Mouse (Mus musculus) kidney, postnatal 4 days (tissue): Measurements from ENCODE around the gene Tarsl2.

Experiments
- DNase-seq, 2 experiments: peaks; one replicate each; pipeline ENCODE4 v3.0.0; 2021; ENCODE audit warnings: mixed read lengths in 2 of 2

The Tarsl2 gene

GRCm38 (mm10) chr7:65657490-65658120 lies 12.9 kb downstream of the Tarsl2 start:
- no peak for DNase-seq

GRCm38 (mm10) chr7:65663225-65663790 lies 18.6 kb downstream of the Tarsl2 start:
- DNase-seq: no peak

DNA sequence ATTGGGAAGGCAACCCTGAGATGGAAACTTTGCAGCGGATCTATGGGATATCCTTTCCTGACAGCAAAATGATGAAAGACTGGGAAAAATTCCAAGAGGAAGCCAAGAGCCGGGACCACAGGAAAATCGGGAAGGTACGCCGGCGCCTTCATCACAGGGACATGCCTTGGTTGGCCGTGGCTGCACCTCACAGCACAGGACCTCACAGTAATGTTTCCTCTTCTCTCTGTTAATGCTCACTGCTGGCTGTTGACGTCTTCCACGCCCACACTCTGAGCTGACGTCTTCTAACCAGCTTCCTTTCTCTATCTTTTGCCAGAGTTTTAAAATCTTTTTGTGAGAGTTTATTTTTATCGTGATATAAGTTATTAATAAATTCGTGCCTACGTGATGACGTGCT lies 19.2 kb downstream of the Tarsl2 start:
- peak; percentile 40 to 62 for DNase-seq

GRCm38 (mm10) chr7:65667491-65667890 lies 22.8 kb downstream of the Tarsl2 start:
- no peak for DNase-seq

- DNase-seq: peak; percentile 36 to 56
Measured at GRCm38 (mm10) chr7:65678050-65678449, 33.4 kb downstream of the Tarsl2 start.

DNA sequence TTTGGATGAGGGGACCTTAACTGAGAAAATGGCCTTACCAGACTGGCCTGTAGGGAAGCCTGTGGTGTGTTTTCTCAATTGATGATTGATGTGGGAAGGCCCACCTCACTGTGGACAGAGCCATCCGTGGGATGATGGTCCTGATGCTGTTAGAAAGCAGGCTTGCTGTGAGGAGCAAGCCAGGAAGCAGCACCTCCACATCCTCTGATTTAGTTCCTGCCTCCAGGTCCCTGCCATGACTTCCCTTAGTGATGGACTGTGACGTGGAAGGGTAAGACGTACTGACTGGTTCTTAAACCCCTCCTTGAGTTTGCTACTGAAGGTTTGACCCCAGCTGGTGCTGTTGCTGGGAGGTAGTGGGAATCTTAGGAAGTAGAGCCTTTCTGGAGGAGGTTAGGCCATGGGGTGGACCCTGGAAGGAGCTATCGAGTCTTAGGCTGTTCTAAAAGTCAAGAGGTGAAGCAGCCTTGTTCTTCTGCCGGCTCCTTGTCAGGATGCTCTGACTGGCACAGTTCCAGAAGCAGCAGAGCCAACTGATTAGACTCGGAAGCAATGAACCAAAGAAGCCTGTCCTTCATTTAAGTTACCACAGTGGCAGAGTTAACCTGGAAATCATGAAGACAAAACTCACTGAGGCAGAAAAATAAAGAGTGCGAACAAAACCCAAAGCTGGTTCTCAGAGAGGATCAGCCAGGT lies 34.4 kb downstream of the Tarsl2 start:
- DNase-seq: peak in 1 of 2 experiments; percentile 25

GRCm38 (mm10) chr7:65681166-65681565 lies 36.5 kb downstream of the Tarsl2 start:
- DNase-seq: no peak

DNA sequence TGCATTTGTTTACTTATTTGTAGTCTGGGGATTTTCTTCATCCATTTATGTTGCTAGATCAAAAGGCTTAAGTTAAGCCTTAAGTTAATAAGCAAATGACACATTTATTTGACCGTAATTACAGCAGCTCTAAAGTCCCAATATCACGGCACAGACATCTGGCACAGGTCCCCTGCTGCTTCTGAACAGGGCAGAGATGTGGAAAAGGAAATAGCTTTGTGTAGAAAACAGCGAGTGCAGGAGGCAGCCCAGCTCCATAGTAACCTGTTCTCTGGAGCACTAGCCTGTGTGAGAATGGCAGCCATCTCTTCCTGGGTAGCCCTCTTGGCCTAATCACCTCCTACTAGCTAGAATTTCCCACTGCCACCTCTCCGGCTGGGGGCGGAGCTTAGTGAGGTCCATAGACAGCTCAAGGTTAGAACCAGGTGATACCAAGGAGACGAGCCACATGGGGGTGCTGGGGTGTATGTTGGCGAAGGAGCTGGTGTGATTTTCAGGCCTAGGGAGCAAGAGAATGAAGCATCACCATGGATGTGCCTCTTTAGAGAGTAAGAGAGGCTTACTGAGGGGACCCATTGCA lies 39.6 kb downstream of the Tarsl2 start:
- DNase-seq: no peak

DNA sequence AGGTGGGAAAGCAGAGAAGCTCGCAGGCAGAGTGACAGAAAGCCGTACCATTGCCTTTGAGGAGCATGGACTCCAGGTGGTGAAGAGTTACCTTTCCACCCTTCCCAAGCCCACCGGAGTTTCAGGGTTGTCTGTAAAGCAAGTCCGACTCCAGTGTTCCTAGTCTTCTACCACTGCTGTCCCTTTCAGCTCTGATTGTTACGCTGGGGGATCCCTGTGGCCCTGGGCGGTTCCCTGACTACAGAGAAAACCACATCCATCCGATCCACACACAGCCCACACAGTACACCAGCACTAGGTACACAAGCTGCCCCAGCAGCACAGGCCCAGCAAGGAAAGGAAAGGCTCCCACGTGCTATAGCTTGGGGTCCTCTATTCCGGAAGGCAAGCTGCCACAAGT lies 42.0 kb downstream of the Tarsl2 start:
- no peak for DNase-seq

- DNase-seq: no peak
Measured at GRCm38 (mm10) chr7:65690869-65691268, 46.2 kb downstream of the Tarsl2 start, which contains the start of gene Tm2d3. Tm2d3 (plus strand) TSS chr7:65691169.

- no peak for DNase-seq
Measured at GRCm38 (mm10) chr7:65691929-65692605, 47.4 kb downstream of the Tarsl2 start.

DNA sequence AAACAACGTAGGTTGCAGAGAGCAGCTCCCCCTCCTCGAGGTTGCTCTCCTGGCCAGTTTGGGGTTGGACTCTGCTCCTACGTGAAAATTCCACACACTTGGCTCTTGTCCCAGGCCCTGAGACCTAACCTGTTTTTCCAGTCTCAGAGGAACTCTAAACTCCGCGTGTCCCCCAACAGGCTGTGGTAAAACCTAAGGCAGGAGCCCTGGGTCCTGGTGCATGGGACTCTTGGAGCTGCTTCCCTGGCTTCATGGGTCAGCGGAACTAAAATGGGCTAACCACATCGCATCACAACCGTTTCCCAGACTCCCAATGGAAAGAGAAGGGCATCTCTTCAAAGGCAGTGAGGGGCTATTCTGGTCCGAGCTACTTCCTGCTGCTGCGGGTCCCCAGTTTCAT lies 48.2 kb downstream of the Tarsl2 start:
- peak; percentile 64 to 78 for DNase-seq

GRCm38 (mm10) chr7:65693301-65693821 lies 48.7 kb downstream of the Tarsl2 start:
- DNase-seq: peak; percentile 90 to 93

DNA sequence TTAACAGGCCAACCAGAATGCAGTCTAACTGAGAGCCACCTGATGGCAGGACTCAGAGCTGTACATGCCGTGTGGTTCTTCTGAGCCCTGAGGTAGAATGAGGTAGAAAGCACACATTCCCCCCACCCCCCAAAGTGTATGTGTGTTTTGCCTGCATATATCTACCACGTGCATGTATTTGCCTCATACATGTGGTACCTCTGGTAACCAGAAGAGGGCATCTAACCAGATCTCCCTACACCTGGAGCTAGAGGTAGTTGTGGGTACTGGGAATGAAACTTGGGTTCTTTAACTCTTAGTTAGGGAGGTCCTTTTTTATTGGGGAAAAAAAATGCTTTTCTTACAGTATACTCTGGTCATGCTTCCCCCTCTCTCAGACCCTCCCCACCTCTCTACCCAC lies 51.8 kb downstream of the Tarsl2 start:
- DNase-seq: no peak

- no peak for DNase-seq
Measured at GRCm38 (mm10) chr7:65702076-65702475, 57.4 kb downstream of the Tarsl2 start.

DNA sequence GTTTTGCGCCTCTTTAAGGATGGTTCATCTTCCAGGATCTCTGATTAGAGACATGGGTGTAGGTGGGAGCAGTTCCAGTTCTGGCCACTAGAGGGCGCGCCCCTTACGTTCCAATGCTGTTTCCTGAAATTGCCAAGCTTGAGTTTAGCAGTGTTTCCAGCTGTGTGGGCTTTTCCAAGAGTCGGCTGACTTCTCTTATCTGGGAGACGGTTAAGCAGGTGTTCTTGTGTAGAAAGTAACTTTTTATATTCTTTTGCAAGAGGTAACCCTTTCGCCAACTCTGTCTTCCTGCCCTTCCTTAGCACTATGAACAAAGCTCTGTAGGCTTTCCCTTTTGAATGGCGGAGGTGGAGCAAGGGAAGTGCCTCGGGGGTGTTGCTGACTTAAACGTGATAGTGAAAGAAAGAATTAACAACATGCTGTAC lies 60.1 kb downstream of the Tarsl2 start:
- peak; percentile 89 to 91 for DNase-seq

GRCm38 (mm10) chr7:65708506-65708905 lies 63.8 kb downstream of the Tarsl2 start:
- DNase-seq: no peak

DNA sequence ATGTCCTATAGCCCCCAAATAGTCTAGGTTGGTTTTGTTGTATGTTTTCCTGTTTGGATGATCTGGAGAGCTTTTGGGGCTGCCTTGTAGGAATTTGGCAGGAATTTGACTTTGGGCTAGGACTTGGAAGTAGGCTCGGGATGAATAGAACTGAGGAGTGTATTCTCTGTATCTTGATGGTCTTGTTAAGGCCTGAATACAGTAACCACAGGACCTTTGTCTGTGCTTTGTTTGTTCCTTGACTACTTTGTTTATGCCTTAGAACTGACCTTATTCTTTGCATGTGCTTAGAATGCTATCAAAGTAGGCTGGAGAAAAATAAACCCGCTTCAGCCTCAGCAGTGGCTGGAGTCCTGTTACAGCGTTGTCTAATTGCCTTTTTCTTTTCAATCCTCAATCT lies 65.6 kb downstream of the Tarsl2 start:
- DNase-seq: no peak

GRCm38 (mm10) chr7:65713782-65714181 lies 69.1 kb downstream of the Tarsl2 start:
- DNase-seq: peak in 1 of 2 experiments; percentile 35

GRCm38 (mm10) chr7:65714304-65714703 lies 69.6 kb downstream of the Tarsl2 start:
- DNase-seq: no peak

DNA sequence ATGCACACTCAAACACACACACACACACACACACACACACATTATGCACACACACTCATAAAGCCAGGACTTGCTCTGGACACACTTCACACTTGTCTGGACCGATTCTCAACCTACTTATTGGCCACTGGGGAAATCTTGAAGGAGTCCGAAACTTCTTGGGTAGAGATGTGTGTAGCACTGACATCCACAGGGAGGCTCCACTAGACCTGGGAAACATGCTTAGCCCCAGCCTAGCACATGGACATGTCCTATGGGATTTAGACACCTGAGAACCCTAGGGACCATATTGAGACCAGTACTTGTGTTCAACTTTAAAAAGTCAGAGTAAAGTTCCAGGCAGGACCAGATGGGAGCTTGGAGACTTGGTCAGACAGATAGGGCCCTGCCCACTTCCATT lies 89.3 kb downstream of the Tarsl2 start:
- peak; percentile 28 to 36 for DNase-seq

DNA sequence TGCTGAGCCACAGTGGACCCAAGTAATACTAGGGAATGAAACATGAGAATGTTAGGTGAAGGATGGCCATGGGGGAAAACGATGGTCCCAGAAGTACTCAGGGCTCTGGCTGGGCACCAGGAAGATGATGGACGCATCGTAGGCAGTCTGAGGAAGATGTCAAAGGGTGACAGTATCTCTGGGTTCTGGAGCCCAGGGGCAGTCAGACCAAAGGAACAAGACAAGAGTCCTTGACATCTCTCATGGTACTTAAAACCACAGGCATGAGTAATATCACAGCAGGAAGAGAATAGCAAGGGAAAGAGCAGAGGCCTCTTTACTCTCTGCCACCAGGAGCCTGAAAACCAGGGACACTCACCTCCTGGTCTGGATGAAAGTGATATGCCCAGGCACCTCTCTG lies 90.6 kb downstream of the Tarsl2 start:
- DNase-seq: no peak
